Mouse (Mus musculus) hindbrain, embryonic 11.5 days (tissue): ENCODE measurements around the gene 1700037H04Rik. TPM values are rescaled to one million over a fixed set of nuclear protein-coding genes. Genes with fewer than 3 reads are reported as not detected.

Experiments used
- ATAC-seq: fragments of 200-750 bp; cut with Nextera tagmentation; 2 replicates; pipeline ENCODE4 v1.8.0; 2017; ENCODE audit warnings: mild to moderate bottlenecking, moderate TSS enrichment, moderate library complexity; ENCODE audit not compliant: low FRiP score
- DNase-seq: peaks from one replicate; pipeline ENCODE4 v3.0.0-alpha.2; 2015; ENCODE audit warnings: low spot score
- H3K27ac ChIP-seq: fragments of 300-500 bp; sonication (generic); 2 replicates; pipeline ENCODE4 v1.5.1; 2014; ENCODE audit warnings: mild to moderate bottlenecking, low read depth, low read length
- H3K27me3 ChIP-seq: fragments of 300-500 bp; sonication (generic); 2 replicates; pipeline ENCODE4 v1.6.1; 2014; ENCODE audit warnings: mild to moderate bottlenecking, low read length, moderate library complexity, mixed read lengths; ENCODE audit not compliant: control insufficient read depth, insufficient read depth
- H3K36me3 ChIP-seq: fragments of 300-500 bp; sonication (generic); 2 replicates; pipeline ENCODE4 v1.6.1; 2014; ENCODE audit warnings: mild to moderate bottlenecking, low read length, moderate library complexity, mixed read lengths; ENCODE audit not compliant: control insufficient read depth, insufficient read depth
- H3K4me1 ChIP-seq: fragments of 300-500 bp; sonication (generic); replicated peaks from 2 replicates; pipeline ENCODE4 v1.6.1; 2014; ENCODE audit warnings: low read length, mixed read lengths; ENCODE audit not compliant: control insufficient read depth, insufficient read depth
- H3K4me2 ChIP-seq: fragments of 300-500 bp; sonication (generic); replicated peaks from 2 replicates; pipeline ENCODE4 v1.6.1; 2014; ENCODE audit warnings: mild to moderate bottlenecking, low read depth, low read length
- H3K4me3 ChIP-seq: fragments of 300-500 bp; sonication (generic); 2 replicates; pipeline ENCODE4 v1.5.1; 2014; ENCODE audit warnings: low read depth, low read length
- H3K9ac ChIP-seq: fragments of 300-500 bp; sonication (generic); 2 replicates; pipeline ENCODE4 v1.6.1; 2014; ENCODE audit warnings: low read depth, low read length
- H3K9me3 ChIP-seq: fragments of 300-500 bp; sonication (generic); 2 replicates; pipeline ENCODE4 v1.6.1; 2016; ENCODE audit warnings: low read length; ENCODE audit not compliant: control insufficient read depth
- WGBS: fragments of 180-500 bp; shearing (Covaris S2); extraction: QIAGEN DNeasy Blood & Tissue Kit; methylation state at CpG from one replicate; pipeline ENCODE4 v1.1.7; 2014; 5-methylcytosine and 5-hydroxymethylcytosine counted together
- polyA plus RNA-seq: library from polyadenylated mRNA; unstranded; fragments of >200 nt; fragmentation: Nextera tagmentation; extraction: Ambion mirVana; gene quantifications from 2 replicates; pipeline ENCODE4 v1.2.1, GENCODE M21; 2014

The 1700037H04Rik gene
- polyA plus RNA-seq, 1 experiment from 2014 or later, result 122 TPM

- WGBS, result under 1% methylated on average over 14 of the region's 14 CpGs
- H3K4me1 ChIP-seq, result peaks cover 11% of the 10 kb centered on the region
- H3K27ac ChIP-seq, result peak overlapping the region; percentile 80; the same call in 1 of the 2 replicates
Observed at GRCm38 (mm10) chr2:131186343-131186742, 26.5 kb upstream of the 1700037H04Rik start.

GRCm38 (mm10) chr2:131179990-131180587 lies 20.2 kb upstream of the 1700037H04Rik start, which contains the start of gene Cenpb:
Gene Cenpb, minus strand, starts transcription at chr2:131180067.
- Histone ChIP-seq H3K27ac (peak within 1 kb of the TSS; percentile 89), H3K9me3 (no peaks in the 10 kb centered on the region), H3K27me3 (no peaks in the 10 kb centered on the region), H3K9ac (peak within 1 kb of the TSS; percentile 95), H3K36me3 (no peaks in the 10 kb centered on the region), H3K4me2 (peak within 1 kb of the TSS; percentile 97), H3K4me1 (peaks cover 16% of the 10 kb centered on the region), H3K4me3 (peak within 1 kb of the TSS; percentile 84)
- ATAC-seq (peak; percentile 81), DNase-seq (peak; percentile 93)
- WGBS, result 2% methylated on average over 44 of the region's 57 CpGs

More at GRCm38 (mm10) chr2:131186343-131186742, 26.5 kb upstream of the 1700037H04Rik start:
- no peaks in the 10 kb centered on the region; the same call in 1 of the 2 replicates for H3K27me3 ChIP-seq
- H3K36me3 ChIP-seq, result no peaks in the 10 kb centered on the region
- H3K4me3 ChIP-seq, result peak overlapping the region; percentile 72
- no peak for ATAC-seq
- H3K4me2 ChIP-seq, result peak overlapping the region; percentile 80
- peak overlapping the region; percentile 89; the same call in 1 of the 2 replicates for H3K9ac ChIP-seq
- no peak for DNase-seq
- H3K9me3 ChIP-seq, result no peaks in the 10 kb centered on the region

GRCm38 (mm10) chr2:131179246-131179886 lies 19.5 kb upstream of the 1700037H04Rik start:
- Histone ChIP-seq H3K4me1 (peaks cover 16% of the 10 kb centered on the region), H3K9ac (peak overlapping the region; percentile 95), H3K27ac (peak overlapping the region; percentile 89), H3K9me3 (no peaks in the 10 kb centered on the region), H3K36me3 (no peaks in the 10 kb centered on the region), H3K4me2 (peak overlapping the region; percentile 97), H3K4me3 (peak overlapping the region; percentile 84), H3K27me3 (no peaks in the 10 kb centered on the region)
- WGBS, result 1% methylated on average over 65 of the region's 67 CpGs
- DNase-seq, result peak; percentile 75
- peak; percentile 66 for ATAC-seq

- WGBS, result 29% methylated on average over 26 of the region's 26 CpGs
- Histone ChIP-seq H3K4me2 (peak overlapping the region; percentile 97), H3K27me3 (no peaks in the 10 kb centered on the region), H3K36me3 (no peaks in the 10 kb centered on the region), H3K27ac (no peak overlapping the region), H3K4me1 (peaks cover 16% of the 10 kb centered on the region), H3K9me3 (no peaks in the 10 kb centered on the region), H3K4me3 (peak overlapping the region; percentile 84), H3K9ac (peak overlapping the region; percentile 95)
- ATAC-seq (no peak), DNase-seq (no peak)
Observed at GRCm38 (mm10) chr2:131178828-131179245, 19.0 kb upstream of the 1700037H04Rik start.

- Histone ChIP-seq H3K9me3 (no peaks in the 10 kb centered on the region), H3K27ac (no peak overlapping the region), H3K4me1 (peaks cover 16% of the 10 kb centered on the region), H3K36me3 (no peaks in the 10 kb centered on the region), H3K4me3 (peak overlapping the region; percentile 84), H3K27me3 (peaks cover 5% of the 10 kb centered on the region; the same call in 1 of the 2 replicates), H3K9ac (peak overlapping the region; percentile 28; the same call in 1 of the 2 replicates), H3K4me2 (peak overlapping the region; percentile 97)
- ATAC-seq (no peak), DNase-seq (no peak)
- 86% methylated on average over 9 of the region's 9 CpGs for WGBS
Observed at GRCm38 (mm10) chr2:131177932-131178331, 18.1 kb upstream of the 1700037H04Rik start.

GRCm38 (mm10) chr2:131176491-131176890 lies 16.6 kb upstream of the 1700037H04Rik start:
- H3K4me1 ChIP-seq, result peaks cover 19% of the 10 kb centered on the region
- ATAC-seq (no peak), DNase-seq (no peak)
- WGBS, result 66% methylated on average over 5 of the region's 5 CpGs
- H3K27me3 ChIP-seq, result peaks cover 20% of the 10 kb centered on the region
- no peaks in the 10 kb centered on the region for H3K9me3 ChIP-seq
- no peak overlapping the region for H3K27ac ChIP-seq
- H3K36me3 ChIP-seq, result no peaks in the 10 kb centered on the region
- H3K4me3 ChIP-seq, result no peak overlapping the region
- H3K9ac ChIP-seq, result no peak overlapping the region
- no peak overlapping the region for H3K4me2 ChIP-seq

- H3K4me3 ChIP-seq, result no peak overlapping the region
- no peak for ATAC-seq
- H3K9me3 ChIP-seq, result no peaks in the 10 kb centered on the region
- no peaks in the 10 kb centered on the region for H3K36me3 ChIP-seq
- no peak for DNase-seq
- H3K4me1 ChIP-seq, result peaks cover 19% of the 10 kb centered on the region
- H3K27ac ChIP-seq, result no peak overlapping the region
- peaks cover 25% of the 10 kb centered on the region for H3K27me3 ChIP-seq
- H3K9ac ChIP-seq, result no peak overlapping the region
- no peak overlapping the region for H3K4me2 ChIP-seq
- 91% methylated on average over 1 of the region's 1 CpGs for WGBS
Observed at GRCm38 (mm10) chr2:131175945-131176309, 16.0 kb upstream of the 1700037H04Rik start.

GRCm38 (mm10) chr2:131175286-131175944 lies 15.5 kb upstream of the 1700037H04Rik start:
- Histone ChIP-seq H3K36me3 (no peaks in the 10 kb centered on the region), H3K27ac (no peak overlapping the region), H3K27me3 (peaks cover 31% of the 10 kb centered on the region), H3K4me2 (no peak overlapping the region), H3K9me3 (no peaks in the 10 kb centered on the region), H3K4me1 (peaks cover 19% of the 10 kb centered on the region), H3K4me3 (no peak overlapping the region), H3K9ac (no peak overlapping the region)
- ATAC-seq, result no peak
- no peak for DNase-seq
- 71% methylated on average over 3 of the region's 3 CpGs for WGBS
